Mouse (Mus musculus) heart, embryonic 14.5 days (tissue): Measurements from ENCODE around the gene Rbm4. TPM values are rescaled to one million over a fixed set of nuclear protein-coding genes. Genes with fewer than 3 reads are reported as not detected.
"Not testable (repeated sequence)": the region's sequence is repeated elsewhere in the genome, so short reads cannot be mapped to it uniquely, and the experiment has no call there.

Experiments used
- ATAC-seq: fragments of 200-750 bp; cut with Nextera tagmentation; 2 replicates; pipeline ENCODE4 v1.8.0; 2017; ENCODE audit warnings: low read depth, moderate TSS enrichment; ENCODE audit not compliant: insufficient number of reproducible peaks, insufficient read depth, low FRiP score
- H3K27ac ChIP-seq, 2 experiments: fragments of 200-500 bp in 1 of 2; fragments of 300-500 bp in 1 of 2; sonication (generic) in 1 of 2; replicated peaks in 1 of 2; 2 replicates each; pipeline ENCODE4 v1.5.1; 2012 to 2014; ENCODE audit warnings: low read depth in 2 of 2, low read length in 2 of 2, control low read depth in 1 of 2, mild to moderate bottlenecking in 1 of 2, mixed read lengths in 1 of 2; ENCODE audit not compliant: control insufficient read depth in 1 of 2, insufficient read depth in 1 of 2
- H3K27me3 ChIP-seq: fragments of 300-500 bp; sonication (generic); 2 replicates; pipeline ENCODE4 v1.6.1; 2014; ENCODE audit warnings: mild to moderate bottlenecking, low read length, control low read depth; ENCODE audit not compliant: control insufficient read depth, insufficient read depth
- H3K36me3 ChIP-seq: fragments of 300-500 bp; sonication (generic); 2 replicates; pipeline ENCODE4 v1.6.1; 2014; ENCODE audit warnings: mild to moderate bottlenecking, control low read depth, low read length, mixed read lengths; ENCODE audit not compliant: control insufficient read depth, insufficient read depth
- H3K4me1 ChIP-seq, 2 experiments: fragments of 200-500 bp in 1 of 2; fragments of 300-500 bp in 1 of 2; sonication (generic) in 1 of 2; 2 replicates each; pipeline ENCODE4 v1.6.1; 2012 to 2014; ENCODE audit warnings: low read length in 2 of 2, control low read depth in 1 of 2, mixed read lengths in 1 of 2; ENCODE audit not compliant: control insufficient read depth in 2 of 2, insufficient read depth in 2 of 2
- H3K4me2 ChIP-seq: fragments of 300-500 bp; sonication (generic); 2 replicates; pipeline ENCODE4 v1.6.1; 2014; ENCODE audit warnings: mild to moderate bottlenecking, low read length
- H3K4me3 ChIP-seq, 2 experiments: fragments of 200-500 bp in 1 of 2; fragments of 300-500 bp in 1 of 2; sonication (generic) in 1 of 2; 2 replicates each; pipeline ENCODE4 v1.5.1; 2012 to 2014; ENCODE audit warnings: low read length in 2 of 2, mild to moderate bottlenecking in 2 of 2, control low read depth in 1 of 2, low read depth in 1 of 2, moderate library complexity in 1 of 2; ENCODE audit not compliant: control insufficient read depth in 1 of 2, insufficient read depth in 1 of 2
- H3K9ac ChIP-seq: fragments of 300-500 bp; sonication (generic); 2 replicates; pipeline ENCODE4 v1.6.1; 2014; ENCODE audit warnings: mild to moderate bottlenecking, low read length
- H3K9me3 ChIP-seq: fragments of 300-500 bp; sonication (generic); 2 replicates; pipeline ENCODE4 v1.6.1; 2016; ENCODE audit warnings: low read length, control low read depth; ENCODE audit not compliant: control insufficient read depth
- WGBS: fragments of 180-500 bp; shearing (Covaris S2); extraction: QIAGEN DNeasy Blood & Tissue Kit; methylation state at CpG from one replicate; pipeline ENCODE4 v1.1.7; 2014; 5-methylcytosine and 5-hydroxymethylcytosine counted together
- polyA plus RNA-seq: library from polyadenylated mRNA; unstranded; fragments of >200 nt; fragmentation: Nextera tagmentation; extraction: Ambion mirVana; gene quantifications from 2 replicates; pipeline ENCODE4 v1.2.1, GENCODE M21; 2014

Gene Rbm4
- polyA plus RNA-seq, 1 experiment from 2014 or later = 63.1 TPM

DNA sequence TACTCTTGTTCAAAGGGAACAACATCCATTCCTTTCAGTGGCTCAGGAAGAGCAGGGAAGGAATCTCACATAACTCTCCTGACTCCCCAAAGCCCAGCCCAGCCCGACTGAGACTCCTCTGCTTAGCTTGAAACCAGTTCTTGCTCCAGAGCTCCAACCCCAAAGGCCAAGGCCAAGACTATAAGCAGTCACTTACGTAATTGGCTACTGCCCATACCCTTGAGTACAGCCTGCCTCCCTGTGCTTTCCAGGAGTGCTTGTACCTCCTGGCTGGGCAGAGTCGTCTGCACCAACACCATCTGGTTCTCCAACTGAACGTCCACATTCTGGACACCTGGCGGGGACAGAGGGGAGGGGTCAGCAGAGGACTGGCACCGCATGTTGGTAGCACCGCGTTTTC lies 40.3 kb upstream of the Rbm4 start:
- peaks cover 3 to 7% of the 10 kb centered on the region in 2 experiments; a peak in 2 of 4 replicates for H3K4me1 ChIP-seq
- no peak overlapping the region for H3K4me2 ChIP-seq
- WGBS = 81% methylated on average over 8 of the region's 8 CpGs
- no peaks in the 10 kb centered on the region for H3K27me3 ChIP-seq
- no peak overlapping the region for H3K9ac ChIP-seq
- no peak overlapping the region for H3K27ac ChIP-seq
- ATAC-seq = no peak
- H3K36me3 ChIP-seq = peaks cover 20% of the 10 kb centered on the region
- no peaks in the 10 kb centered on the region for H3K9me3 ChIP-seq
- no peak overlapping the region for H3K4me3 ChIP-seq

- Histone ChIP-seq H3K4me3 (no peak overlapping the region), H3K4me1 (no peaks in the 10 kb centered on the region), H3K9me3 (no peaks in the 10 kb centered on the region), H3K27ac (no peak overlapping the region), H3K27me3 (no peaks in the 10 kb centered on the region), H3K9ac (no peak overlapping the region), H3K36me3 (peaks cover 26% of the 10 kb centered on the region), H3K4me2 (no peak overlapping the region)
- 55% methylated on average over 7 of the region's 7 CpGs for WGBS
- ATAC-seq = no peak
These were observed 35.5 kb upstream of the Rbm4 start for GRCm38 (mm10) chr19:4829156-4829555.

DNA sequence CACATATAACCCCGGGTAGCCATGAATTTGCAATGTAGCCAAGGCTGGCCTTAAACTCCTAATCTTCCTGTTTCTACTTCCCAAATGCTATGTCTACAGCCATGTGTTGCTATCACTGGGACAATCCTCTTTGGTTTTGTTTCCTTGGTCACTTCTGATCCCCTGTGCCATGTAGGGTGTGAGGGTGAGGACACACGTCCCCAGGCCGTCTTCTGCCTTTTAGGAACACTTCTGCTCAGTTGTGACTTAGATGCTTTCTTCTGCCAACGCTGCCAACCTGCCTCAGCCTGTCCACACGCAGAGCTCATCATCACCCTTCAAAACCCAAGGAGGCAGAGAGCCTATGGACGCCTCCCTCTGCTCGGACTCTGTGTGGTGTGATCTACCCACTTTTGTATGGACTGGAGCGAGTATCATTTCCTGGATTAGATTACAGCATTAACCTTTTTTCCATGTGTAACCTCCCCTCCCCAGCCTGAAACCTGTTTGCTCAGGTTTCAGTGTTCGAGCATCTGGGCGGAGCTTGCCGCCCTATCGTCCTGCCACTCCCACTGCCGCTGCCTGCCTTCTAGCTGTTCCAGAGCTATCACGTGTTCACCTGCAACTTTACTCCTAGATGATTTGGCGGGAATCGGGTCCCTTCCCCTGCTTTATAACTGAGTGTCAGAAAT lies 34.9 kb upstream of the Rbm4 start:
- Histone ChIP-seq H3K36me3 (peaks cover 26% of the 10 kb centered on the region), H3K27ac (no peak overlapping the region), H3K9ac (no peak overlapping the region), H3K4me2 (no peak overlapping the region), H3K4me1 (no peaks in the 10 kb centered on the region), H3K9me3 (no peaks in the 10 kb centered on the region), H3K4me3 (no peak overlapping the region), H3K27me3 (no peaks in the 10 kb centered on the region)
- ATAC-seq = no peak
- 57% methylated on average over 16 of the region's 16 CpGs for whole genome bisulfite sequencing

DNA sequence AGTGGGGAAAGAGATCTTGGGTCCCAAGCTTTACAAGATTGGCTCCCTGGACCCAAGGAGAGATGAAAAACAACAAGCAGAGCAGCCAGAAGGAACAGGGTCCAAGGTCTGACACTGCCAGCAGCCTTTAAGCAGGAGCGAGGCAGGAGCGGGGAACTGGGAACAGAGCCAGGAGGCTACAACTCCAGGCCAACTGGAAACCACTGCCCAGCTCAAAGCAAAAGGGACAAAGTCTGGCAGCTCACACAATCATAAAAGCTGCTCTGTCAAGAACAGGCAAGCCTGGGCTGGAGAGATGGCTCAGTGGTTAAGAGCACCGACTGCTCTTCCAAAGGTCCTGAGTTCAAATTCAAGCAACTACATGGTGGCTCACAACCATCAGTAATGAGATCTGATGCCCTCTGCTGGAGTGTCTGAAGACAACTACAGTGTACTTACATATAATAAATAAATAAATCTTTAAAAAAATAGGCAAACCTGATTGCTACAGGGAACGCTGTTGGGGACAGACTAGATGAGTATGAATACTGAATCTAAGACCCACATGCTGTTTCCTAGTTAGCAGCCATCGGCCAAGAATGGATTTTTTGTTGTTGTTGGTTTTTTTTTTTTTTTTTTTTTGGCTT lies 27.1 kb upstream of the Rbm4 start:
- ATAC-seq = no peak; the same call in 1 of the 2 replicates
- WGBS = 49% methylated on average over 5 of the region's 5 CpGs
- Histone ChIP-seq H3K9ac (no peak overlapping the region), H3K9me3 (no peaks in the 10 kb centered on the region), H3K4me2 (no peak overlapping the region), H3K36me3 (peaks cover 8% of the 10 kb centered on the region), H3K27me3 (no peaks in the 10 kb centered on the region), H3K4me1 (no peaks in the 10 kb centered on the region), H3K27ac (no peak overlapping the region), H3K4me3 (no peak overlapping the region)

- no peak overlapping the region for H3K27ac ChIP-seq
- H3K9ac ChIP-seq = no peak overlapping the region
- no peak overlapping the region for H3K4me3 ChIP-seq
- no peaks in the 10 kb centered on the region for H3K36me3 ChIP-seq
- no peak overlapping the region for H3K4me2 ChIP-seq
- peaks cover 0 to under 1% of the 10 kb centered on the region in 2 experiments; a peak in 1 of 4 replicates for H3K4me1 ChIP-seq
- 36% methylated on average over 1 of the region's 1 CpGs for WGBS
- no peaks in the 10 kb centered on the region for H3K9me3 ChIP-seq
- no peak for ATAC-seq
- no peaks in the 10 kb centered on the region for H3K27me3 ChIP-seq
These were observed 23.6 kb upstream of the Rbm4 start for GRCm38 (mm10) chr19:4817182-4817835.

GRCm38 (mm10) chr19:4813015-4813414 lies 19.3 kb upstream of the Rbm4 start:
- no peaks in the 10 kb centered on the region for H3K27me3 ChIP-seq
- H3K36me3 ChIP-seq = no peaks in the 10 kb centered on the region
- no peak overlapping the region for H3K4me2 ChIP-seq
- no peaks in the 10 kb centered on the region for H3K9me3 ChIP-seq
- no peak overlapping the region for H3K9ac ChIP-seq
- H3K4me3 ChIP-seq = no peak overlapping the region
- no peak for ATAC-seq
- peaks cover 7 to 17% of the 10 kb centered on the region in 2 experiments for H3K4me1 ChIP-seq
- H3K27ac ChIP-seq = no peak overlapping the region
- WGBS = 77% methylated on average over 6 of the region's 6 CpGs

DNA sequence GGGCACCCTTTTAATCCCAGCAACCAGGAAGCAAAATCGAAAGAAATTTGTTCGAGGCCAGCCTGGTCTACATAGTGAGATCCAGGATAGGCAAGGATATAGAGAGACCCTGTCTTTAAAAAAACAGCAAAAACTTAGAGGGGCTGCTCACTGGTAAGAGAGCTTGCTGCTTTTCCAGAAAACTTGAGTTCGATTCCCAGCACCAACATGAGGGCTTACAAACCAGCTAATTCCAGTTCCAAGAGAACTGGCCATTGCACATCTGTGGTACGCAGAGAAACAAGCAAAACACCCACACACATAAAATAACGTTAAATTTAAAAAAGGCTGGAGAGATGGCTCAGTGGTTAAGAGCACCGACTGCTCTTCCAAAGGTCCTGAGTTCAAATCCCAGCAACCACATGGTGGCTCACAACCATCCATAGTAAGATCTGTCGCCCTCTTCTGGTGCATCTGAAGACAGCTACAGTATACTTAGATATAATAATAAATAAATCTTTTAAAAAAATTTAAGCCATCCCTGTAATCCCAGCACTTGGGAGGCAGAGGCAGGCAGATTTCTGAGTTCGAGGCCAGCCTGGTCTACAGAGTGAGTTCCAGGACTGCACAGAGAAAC lies 18.7 kb upstream of the Rbm4 start:
- H3K36me3 ChIP-seq, H3K27me3 ChIP-seq, ATAC-seq, H3K9me3 ChIP-seq: not testable (repeated sequence)
- WGBS = 77% methylated on average over 8 of the region's 8 CpGs
- Histone ChIP-seq H3K4me1 (peaks cover 7 to 22% of the 10 kb centered on the region in 2 experiments), H3K4me3 (peak overlapping the region; percentile 75 to 80), H3K9ac (peak overlapping the region; percentile 87), H3K4me2 (peak overlapping the region; percentile 69), H3K27ac (peak overlapping the region; percentile 92 to 97)
